Mouse (Mus musculus) C2C12 (cell line): ENCODE measurements at regions not wholly inside any gene's neighbourhood (a gene's known extent, or its start where the extent isn't known, plus 50 kb on each side); places are given as distances from the start of the nearest gene placed in this dataset.

ENCODE experiments used
- CTCF ChIP-seq: IDR thresholded peaks from one replicate; pipeline ENCODE4 v1.5.1; 2011; ENCODE audit not compliant: control insufficient read depth, insufficient read depth, insufficient read length
- USF1 ChIP-seq: IDR thresholded peaks from one replicate; pipeline ENCODE4 v1.6.1; 2011; ENCODE audit warnings: low read depth, mild to moderate bottlenecking, control low read depth, moderate library complexity

DNA sequence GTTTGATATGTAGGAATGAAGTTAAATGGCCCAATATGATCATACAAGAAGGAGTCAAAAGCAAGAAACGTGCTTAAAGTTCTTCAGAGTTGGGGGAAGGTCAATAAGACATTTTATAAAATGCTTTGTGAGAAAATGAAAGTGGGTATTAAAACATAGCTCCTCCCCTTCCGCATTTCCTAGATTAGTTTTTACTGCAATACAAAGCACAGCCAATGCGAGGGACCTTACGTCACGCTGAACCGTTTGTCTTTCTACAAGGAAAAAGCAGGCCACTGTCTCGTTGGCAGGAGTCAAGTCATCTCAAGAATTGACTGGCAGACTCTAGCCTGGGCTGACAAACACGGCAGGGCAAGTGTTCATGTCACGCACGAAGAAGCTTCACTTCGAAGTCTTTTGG lies 131.4 kb upstream of the Arg1 start:
- TF ChIP-seq CTCF (no peak), USF1 (no peak)
